Mouse (Mus musculus) right cerebral cortex, postnatal 4 days (tissue): ENCODE measurements at regions not wholly inside any gene's neighbourhood (a gene's known extent, or its start where the extent isn't known, plus 50 kb on each side); places are given as distances from the start of the nearest gene placed in this dataset.

ENCODE experiments used
- DNase-seq: peaks from one replicate; pipeline ENCODE4 v3.0.0-alpha.2; 2022

DNA sequence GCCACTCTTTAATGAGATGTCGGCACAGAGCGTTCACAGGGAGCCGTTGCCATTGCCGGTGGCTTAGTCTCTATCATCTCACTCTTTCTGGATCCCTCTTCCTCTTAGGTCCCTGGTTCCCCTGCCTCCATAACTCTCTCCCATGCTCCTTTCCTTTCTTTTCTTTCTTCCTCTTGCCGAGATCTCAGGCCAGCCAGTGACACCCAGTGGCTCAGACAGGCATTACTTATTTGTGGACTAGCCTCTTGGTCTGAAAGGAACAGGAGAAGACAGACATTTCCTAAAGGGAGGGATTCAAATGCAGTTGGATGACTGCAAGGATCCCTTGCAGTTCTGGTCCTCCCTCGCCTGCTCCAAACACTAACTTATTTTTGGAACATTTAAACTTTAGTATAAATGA, 180.5 kb upstream of the Ado start:
- peak; percentile 55 for DNase-seq

DNA sequence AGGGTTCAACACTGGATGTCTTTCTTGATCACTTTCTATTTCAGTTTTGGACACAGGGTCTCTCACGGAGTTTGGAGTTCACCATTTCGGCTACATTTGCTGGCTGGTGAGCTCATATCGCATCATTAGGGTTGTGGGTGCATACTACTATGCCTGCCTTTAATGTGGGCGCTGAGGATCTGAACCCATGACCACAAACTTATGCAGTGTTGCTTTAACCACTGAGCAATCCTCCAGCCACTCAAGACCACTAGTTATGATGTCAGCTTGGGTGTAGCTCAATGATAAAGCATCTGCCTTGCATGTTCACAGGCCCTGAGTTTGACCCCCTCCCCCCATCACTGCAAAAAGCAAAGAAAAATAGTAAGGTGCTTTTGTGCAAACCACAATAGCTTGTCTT, 178.8 kb upstream of the Ado start:
- no peak for DNase-seq

DNA sequence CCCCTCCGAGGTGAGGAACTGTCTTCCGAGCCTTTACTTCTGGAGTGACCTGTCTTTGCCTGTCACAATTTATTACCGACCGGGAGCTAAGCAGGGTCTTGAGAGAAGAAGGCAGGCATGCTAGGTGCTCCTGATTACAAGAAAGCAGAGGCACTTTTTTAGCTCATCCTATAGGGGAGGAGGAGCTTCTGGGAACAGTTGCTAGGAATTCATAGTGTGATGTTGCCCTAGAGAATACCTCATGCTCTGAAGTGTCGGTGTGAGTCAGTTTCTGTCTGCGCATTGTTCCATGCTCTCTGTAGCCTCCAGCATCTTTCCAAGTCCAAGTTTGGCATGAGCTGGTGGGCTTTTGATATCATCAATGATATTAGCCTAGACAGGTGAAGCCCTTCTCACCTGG, 178.0 kb upstream of the Ado start:
- DNase-seq = no peak

DNA sequence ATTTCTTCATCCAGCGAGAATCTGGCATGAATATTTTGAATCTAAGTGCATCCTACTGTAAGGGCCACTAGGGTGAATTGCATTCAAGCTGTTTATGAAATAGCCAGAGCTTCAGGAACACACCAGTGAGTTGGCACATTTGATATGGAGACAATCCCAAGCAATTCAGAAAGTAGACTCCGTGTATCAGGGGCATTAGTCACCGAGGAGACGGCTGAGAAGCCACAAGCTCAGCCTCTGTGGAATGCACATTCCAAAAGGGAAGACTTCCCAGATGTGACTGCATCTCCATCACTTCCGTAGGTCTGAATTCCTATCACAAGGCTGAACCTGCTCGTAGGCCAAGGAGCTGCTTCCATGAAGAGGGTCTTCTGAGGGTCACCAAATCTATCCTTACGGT, 177.6 kb upstream of the Ado start:
- DNase-seq = no peak

DNA sequence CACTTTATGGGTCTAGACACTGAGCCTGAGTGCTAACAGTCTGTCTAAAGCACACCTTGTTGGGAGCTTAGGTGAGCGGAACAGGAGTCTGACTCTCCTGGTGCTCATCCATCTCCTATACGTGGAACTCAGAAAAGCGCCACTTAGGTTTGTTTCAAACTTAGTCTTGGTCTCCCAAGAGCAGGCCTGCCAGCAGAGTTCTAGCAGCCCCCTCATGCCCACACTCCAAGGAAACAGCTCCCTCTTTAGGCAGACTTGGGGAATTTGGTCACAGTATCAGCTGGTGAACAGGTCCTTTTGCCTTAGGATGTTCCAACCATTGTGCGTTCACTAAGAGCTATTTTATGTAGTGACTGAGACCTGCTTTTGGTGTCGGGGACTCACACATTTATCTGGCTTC, 173.0 kb upstream of the Ado start:
- peak; percentile 17 for DNase-seq

DNA sequence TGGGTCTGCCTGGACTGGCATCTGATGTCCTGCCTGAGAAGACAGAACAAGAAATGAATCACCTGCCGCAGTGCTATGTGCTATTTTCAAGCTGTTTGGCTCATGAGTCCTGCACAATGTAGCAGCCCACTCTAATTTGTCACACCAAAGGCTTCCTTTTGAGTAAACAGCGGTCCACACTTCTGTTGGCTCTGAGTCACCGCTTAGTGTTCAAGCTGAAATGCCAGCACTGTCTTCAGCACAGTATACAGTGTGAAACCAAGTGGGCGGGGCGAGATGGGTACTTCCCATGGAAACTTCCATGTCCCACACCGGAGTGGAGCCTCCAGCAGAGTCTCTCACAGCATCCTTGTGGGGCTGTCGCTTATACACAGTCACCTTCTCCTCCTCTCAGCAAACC, 168.8 kb upstream of the Ado start:
- DNase-seq = no peak

DNA sequence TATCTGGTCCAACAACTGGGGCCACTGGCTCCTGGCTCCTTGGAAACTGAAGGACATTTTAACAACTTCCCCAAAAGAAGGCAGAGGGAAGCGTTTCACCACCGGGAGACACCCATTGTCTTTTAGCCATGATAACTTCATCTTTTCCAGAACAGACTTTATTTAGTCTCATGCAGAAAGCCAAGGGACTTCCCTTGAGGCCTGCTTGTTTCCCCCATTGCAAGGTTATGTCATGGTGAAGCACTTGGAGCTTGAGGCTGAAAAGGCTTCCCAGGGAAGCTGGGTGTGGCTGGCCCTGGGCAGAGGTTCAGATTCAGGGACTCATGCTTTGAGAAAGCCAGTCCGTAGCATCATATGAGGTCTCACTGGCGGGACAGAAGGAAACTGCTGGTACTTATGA, 166.3 kb upstream of the Ado start:
- no peak for DNase-seq

DNA sequence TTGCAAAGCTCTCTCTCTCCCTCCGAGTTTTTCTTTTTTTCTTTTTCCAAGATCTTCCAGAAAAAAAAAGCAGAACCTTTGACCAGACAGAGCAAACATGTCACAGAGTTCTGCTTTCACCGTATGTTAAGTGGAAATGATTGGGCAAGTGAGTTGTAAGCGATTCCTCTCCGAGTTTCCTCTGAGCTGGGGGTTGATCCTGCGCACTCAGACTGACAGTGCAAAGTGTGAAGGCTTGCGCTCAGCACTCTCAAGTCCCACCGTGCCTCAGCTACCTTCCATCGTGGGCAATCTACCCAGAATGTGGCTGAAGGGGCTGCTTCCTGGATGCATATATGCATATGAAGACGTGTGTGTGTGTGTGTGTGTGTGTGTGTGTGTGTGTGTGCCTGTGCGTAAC, 164.3 kb upstream of the Ado start:
- DNase-seq = no peak

DNA sequence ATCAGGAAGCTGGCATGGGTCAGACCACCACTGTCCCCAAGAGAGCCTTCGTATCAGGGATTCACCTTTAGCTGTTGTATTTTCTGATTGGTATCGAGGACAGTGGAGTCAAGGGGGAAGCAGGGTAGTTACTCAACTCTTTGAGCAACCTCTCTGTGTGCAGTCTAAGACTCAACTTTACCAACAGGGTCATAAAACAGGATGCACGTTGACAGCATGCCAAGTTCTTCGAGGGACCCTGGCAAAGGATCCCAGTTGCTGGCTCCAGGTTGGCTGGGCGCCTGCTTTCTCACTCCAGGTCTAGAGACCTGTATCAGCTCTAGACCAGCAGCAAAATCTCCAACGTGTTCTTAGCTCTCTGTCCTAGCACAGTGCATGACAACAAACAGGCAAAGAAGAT, 163.9 kb upstream of the Ado start:
- no peak for DNase-seq

DNA sequence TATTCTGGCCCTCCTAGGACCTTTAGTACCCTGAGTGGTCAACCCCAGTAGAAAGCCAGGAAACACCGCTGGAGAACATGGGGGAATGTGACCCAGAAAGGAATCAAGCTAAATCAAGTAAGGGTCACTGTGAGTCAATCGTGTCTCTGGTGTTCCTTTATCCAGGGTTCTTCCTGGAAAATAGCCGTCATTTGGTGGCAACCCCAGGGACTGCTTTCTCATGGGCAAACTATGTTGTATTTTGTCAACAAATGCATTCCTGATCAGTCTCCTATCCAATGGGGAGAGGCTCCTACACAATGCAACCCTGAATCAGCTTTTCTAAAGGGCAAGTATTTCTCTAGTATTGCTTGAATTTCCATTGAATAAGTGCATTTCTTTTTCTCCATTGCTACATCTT, 163.2 kb upstream of the Ado start:
- DNase-seq = no peak

DNA sequence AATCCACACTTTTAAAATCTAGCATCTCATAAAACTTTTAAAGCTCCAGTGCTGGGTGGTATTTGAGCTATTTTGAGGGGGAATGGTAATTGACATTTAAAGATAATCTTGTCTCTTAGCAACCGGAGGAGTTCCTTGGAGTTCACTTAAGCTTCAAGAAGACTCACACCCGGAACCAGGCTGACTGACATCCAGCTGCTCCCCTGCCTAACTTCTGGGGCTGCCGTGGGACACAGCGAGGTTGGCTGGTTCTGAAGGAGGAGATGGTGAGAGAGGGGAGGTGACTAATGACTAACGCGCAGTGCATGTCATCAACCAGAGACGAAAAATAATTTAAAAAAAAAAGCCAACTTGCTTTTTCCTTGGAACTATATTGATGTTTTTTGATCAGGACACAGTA, 157.7 kb upstream of the Ado start:
- DNase-seq = no peak

DNA sequence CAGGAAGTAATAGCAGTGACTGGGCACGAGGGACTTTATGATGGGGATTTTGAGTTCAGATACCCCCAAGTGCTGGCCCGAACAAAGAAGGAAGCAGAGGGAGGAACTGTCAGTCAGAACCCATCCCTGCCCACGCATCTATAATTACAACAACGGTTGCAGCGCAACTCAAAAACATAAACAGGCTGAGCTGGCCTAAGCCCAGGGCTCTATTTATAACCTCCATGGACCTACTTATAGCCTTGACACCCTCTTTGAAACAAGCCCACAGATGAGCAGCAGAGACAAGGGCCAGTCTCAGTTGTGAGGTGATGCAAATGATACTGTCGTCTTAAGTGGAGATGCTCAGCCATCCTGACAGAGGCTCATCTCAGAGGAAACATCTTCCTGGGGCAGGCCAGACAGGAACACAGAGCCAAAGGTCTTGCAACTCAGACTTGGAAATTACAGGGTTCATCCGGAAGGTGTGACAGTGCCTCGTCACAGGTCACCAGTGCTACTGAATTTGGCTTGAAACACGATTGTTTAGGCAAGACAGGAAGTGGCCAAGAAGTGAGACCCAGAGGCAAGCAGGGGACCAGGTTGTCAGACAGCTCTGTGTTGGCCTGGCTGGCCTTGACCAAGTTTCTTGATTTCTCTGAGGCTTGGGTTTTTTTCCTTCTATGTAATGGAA, 154.2 kb upstream of the Ado start:
- no peak for DNase-seq

DNA sequence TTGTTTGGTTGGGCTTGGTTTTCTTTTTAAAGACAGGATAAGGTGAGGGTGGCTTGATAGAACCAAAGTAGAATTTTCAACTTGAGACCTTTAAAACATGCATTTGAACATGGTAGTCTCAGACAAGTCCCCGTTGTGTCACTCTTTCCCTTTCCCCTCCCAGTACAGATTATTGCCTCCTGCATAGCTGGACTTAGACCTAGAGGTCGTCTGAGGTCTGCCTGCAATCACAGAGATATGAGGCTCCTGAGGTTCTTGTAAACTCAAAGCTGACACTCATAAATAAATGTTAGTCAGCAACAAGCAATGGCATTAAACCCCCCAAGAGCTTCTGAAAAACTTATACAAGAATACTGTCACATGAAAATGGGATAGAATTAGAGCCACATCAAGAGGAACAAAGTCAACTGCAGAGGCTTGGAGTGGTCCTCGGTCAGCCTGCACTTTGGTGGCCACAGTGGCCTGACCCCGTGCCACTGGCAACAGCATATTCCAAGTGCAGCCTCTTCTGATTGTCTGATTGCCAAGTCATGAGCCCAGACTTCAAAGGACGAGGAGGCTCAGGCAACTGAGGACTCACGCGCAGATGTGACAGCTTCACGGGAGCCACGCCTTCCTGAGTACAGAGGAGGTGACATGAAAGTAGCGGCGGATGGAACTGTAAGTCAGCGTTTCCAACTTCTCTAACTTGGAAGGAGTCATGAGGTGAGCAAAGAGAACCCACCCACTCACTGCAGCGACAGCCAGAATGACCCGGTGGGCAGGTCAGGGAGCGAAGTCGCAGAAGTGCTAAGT, 148.8 kb upstream of the Ado start:
- DNase-seq = no peak

DNA sequence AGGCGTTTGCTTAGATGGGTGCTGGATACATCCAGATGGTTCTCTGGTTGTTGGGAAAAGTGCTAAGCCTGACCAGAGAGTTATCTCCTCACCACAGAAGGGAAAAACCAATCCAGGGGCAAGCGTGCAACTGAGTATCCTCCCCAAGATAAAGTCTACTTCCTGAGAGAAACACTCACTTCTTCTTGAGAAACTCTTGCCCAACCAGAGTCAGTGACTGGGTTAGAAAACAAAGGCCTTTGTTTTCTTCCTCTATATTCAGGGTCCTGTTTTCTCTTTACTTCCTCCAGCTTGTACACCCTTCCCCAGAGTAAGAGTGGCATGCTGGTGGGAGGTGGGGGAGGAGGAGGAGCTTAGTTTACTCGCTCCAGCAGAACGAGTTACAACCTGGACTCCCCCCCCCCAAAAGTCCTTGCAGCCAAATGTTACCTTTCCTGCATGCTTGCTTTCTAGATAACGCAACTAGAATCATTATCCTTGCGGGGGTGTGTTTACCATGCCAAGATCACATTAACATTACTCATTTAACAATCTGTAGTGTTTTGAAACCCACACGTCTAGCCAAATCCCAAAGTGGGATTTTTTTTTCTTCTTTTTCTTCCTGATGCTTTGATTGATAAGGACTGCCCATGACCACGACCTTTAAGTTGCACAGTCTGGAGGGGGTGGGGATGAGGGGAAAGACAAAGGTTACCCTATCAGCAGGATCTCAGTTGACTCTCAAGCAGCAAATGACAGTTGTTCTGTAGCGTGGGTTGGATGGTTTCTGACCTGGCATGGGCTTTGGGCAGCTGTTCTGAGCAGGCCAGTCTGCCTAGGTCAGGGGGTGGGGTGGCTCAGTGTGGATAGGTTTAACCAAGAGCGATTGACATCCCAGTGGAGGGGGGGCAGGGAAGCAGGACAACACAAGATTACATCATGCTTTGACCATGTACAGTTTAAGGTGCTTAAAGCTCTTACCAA, 147.4 kb upstream of the Ado start:
- no peak for DNase-seq

DNA sequence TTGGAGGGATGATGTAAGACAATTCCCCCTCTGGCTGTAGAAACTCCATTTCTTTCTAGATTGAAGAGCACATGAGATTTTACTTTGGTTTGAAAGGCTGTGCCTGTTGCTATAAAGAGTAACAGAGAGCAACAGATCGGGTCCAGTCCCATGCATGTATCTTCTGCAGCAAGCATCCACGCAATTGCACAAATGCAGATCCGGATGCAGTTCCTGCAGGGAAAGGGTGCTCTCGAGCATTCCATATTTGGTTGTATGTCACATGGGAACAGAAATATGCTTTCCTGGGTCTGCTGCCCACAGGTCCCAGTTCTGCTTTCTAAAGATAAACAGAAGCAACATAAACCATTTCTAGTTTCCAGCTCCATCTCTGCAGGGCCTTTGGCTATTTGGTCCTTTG, 146.0 kb upstream of the Ado start:
- DNase-seq = no peak

DNA sequence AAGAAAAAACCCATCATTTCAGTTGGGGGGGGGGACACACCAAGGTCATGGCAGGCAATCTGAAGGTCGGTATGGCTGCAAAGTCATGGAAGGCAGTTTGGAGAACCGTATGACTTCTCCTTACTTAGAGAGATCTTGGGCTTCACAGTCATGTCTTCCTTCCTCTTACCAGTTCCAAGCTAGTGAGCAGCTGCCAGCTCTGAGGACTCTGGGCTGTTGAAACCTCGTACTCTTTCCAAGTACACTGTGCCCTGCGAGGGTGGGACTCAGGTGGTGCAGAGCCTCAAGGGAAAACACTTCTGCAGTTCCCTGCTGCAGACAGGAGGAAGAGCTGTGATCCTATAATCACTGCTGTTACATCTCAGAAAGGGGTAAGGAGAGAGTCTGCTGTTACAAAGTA, 144.8 kb upstream of the Ado start:
- DNase-seq = no peak

DNA sequence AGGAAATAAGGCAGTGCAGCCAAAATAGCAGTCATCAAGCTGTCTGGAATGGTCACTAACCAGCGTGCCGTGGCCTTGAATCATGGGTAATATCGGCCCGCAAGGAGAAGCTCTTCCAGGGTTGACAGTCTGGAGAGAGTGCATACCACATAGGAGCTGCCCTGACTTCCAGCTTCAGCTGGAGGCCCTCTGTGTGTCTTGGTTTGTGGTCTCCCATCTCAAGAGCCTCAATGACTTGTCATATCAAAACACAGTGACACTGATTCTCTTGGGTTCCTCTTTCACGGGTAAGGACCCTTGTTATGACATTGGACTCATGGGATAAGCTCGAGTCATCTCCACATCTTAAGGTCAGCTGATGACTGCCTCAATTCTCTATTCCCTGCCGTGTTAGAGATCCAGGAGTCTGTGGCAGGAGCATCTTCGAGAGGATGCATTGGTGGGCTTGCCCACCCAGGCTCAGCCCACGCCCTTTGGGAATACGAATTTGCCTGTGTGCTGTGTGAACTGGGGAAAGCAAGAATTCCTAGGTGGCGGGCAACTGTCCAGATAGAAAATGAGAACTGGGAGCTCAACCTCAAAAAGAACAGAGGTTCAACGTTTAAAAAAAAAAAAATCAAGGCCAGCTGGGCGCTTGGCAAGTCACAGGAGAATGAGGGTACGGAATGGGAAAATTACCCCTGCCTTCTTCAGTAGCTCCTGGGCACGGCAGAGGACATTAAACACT, 141.4 kb upstream of the Ado start:
- DNase-seq = no peak

DNA sequence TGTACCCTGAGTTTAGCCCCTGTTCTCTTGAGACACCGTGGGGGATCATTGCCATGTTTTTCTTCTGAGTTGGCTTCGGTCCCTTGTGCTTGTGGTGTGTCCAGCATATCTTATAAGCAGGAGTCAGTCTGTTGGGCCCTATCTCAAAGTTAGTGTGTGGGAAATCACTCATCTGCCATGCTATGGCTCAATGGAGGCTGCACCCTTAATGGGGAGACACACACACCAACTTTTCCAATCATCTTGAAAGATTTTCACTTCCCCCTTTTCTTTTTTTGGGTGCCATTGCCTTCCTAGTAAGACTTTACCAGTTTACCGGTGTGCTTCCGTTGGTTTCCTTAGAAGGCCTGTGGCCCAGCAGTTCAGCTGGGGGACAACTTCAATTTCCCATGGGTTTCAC, 130.6 kb upstream of the Ado start:
- no peak for DNase-seq

DNA sequence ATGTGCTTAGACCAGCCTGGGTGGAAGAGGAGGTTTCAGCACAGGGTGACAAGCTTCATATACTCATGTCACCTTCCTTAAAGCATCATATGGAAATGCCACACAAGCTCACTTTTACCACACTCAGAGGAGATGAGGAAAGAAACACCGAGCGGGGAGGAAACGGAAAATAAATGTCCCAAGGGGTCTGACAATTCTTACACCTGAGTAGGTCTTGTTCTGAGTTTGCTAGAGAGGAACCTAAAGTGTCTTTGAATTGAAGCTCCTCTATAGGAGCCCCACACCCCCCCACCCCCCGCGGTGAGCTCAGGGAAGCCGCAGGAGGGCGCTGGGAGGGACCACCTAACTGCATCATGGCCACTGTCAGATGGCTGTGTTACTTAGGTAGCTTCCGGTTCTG, 124.7 kb upstream of the Ado start:
- DNase-seq = no peak

DNA sequence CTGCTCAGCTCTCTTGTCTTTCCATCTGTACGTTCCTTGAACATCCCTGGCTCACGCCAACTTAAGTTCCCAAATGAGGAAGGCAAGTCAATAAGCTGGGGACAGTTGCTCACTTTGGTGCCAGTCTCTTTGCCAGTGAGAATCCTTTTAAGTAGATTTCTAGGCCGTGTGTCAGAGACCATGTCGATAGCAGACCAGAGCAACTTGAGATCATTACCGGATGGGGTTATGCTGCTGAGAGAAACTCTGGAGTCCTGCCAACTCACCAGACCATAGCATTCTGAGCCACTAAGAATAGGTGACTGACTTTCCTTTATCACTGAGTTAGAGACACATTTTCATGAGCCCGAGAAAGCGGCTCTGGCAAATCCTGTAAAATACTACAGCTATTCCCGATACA, 123.5 kb upstream of the Ado start:
- no peak for DNase-seq

DNA sequence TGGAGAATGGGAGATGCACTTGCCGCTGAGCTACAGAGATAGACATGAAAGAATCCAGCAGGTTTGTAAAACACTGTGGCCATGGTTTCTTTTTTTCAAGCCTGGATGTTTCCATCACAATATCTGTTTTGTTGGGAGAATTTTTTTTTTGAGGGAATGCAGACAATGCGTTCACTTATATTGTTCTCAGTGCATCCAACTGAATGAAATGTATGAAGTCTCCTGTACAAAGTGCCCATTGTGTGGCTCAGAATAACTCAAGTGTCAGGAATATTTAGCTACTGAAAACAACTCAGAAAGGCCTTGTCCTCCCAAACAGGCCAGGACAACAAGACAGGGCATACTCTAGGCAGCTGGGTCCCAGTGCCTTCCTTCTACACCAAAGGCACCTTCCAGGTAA, 120.3 kb upstream of the Ado start:
- no peak for DNase-seq

DNA sequence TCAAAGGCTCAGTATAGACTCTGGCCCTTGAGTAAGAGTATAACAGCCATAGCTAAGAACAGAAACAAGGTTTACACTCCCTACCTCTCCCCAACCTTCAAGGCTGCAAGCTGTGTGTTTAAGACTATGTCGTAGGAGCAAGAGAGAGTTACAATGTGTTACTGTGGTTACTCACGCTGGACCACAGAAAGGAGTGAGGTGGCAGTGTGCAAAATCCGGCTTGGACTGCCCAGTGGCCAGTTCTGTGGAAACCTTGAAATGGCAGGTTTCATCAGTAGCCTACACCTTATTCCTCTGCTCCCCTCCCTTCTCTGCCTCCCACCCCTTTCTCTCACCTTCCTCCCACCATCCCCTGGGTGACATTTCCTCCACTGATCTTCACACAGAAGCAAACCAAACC, 114.3 kb upstream of the Ado start:
- DNase-seq = no peak

DNA sequence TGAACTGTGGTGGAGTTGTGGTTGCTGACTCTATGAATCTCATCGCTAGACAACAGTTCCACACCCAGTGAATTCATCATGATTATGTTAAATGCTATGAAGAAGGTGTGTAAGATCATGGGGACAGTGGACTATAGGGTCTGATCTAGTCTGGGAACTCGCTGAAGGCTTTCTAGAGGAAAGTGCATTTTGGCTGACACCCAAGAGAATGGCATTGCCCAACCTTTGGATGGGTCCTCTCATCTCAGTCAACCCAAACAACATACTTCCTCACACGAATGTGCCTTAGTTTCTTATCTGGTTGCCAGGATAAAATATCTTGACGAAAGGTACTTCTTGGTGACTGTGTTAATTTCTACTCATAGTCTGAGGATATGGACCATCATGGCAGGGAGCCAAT, 112.9 kb upstream of the Ado start:
- DNase-seq = no peak
